Mouse (Mus musculus): Measurements from ENCODE around the gene Tbcd. TPM values are rescaled to one million over a fixed set of nuclear protein-coding genes. Genes with fewer than 3 reads are reported as not detected.
"Not testable (repeated sequence)": the region's sequence is repeated elsewhere in the genome, so short reads cannot be mapped to it uniquely, and the experiment has no call there.

Tbcd gene
- total RNA-seq, 2 experiments from 2014 or later, result 18.9 to 19.9 TPM

GRCm38 (mm10) chr11:121648166-121648565 is 196.4 kb downstream of the Tbcd start:
- intact Hi-C loops (cut with DNase I), result no loop called here
- DNase-seq, result no peak

GRCm38 (mm10) chr11:121649900-121650299 is 198.2 kb downstream of the Tbcd start:
- DNase-seq, result peak; percentile 68 to 72
- intact Hi-C loops (cut with DNase I), result loop anchor here (5.0 kb wide), 2 partner anchors 52 to 173 kb away; partner anchors contain the start of gene Metrnl

GRCm38 (mm10) chr11:121650668-121651067 is 198.9 kb downstream of the Tbcd start:
- intact Hi-C loops (cut with DNase I), result loop anchor here (5.0 kb wide), 2 partner anchors 52 to 173 kb away; partner anchors contain the start of gene Metrnl
- DNase-seq, result no peak

GRCm38 (mm10) chr11:121651556-121651955 is 199.8 kb downstream of the Tbcd start:
- DNase-seq, result no peak
- intact Hi-C loops (cut with DNase I), result loop anchor here (5.0 kb wide), 2 partner anchors 51 to 174 kb away; partner anchors contain the start of gene Metrnl

GRCm38 (mm10) chr11:121651983-121652382 is 200.2 kb downstream of the Tbcd start:
- DNase-seq, result peak; percentile 9 to 17
- intact Hi-C loops (cut with DNase I), result loop anchor here (1.0 to 5.0 kb wide), 3 partner anchors 50 to 175 kb away; partner anchors contain the start of gene Metrnl

GRCm38 (mm10) chr11:121652547-121653305 is 201.0 kb downstream of the Tbcd start:
- peak; percentile 47 to 78 for DNase-seq
- intact Hi-C loops (cut with DNase I), result loop anchor here (1.0 to 5.0 kb wide), 3 partner anchors 50 to 175 kb away; partner anchors contain the start of gene Metrnl

GRCm38 (mm10) chr11:121653631-121654030 is 201.9 kb downstream of the Tbcd start:
- intact Hi-C loops (cut with DNase I), result loop anchor here (5.0 kb wide), 2 partner anchors 49 to 176 kb away; partner anchors contain the start of gene Metrnl
- DNase-seq, result no peak

GRCm38 (mm10) chr11:121654406-121654945 is 202.7 kb downstream of the Tbcd start:
- peak in 1 of 2 experiments; percentile 20 for DNase-seq
- intact Hi-C loops (cut with DNase I), result loop anchor here (5.0 kb wide), 2 partner anchors 48 to 177 kb away; partner anchors contain the start of gene Metrnl

- no peak for DNase-seq
- intact Hi-C loops (cut with DNase I), result no loop called here
These were observed 203.5 kb downstream of the Tbcd start for GRCm38 (mm10) chr11:121655166-121655806.

GRCm38 (mm10) chr11:121655807-121656511 is 204.2 kb downstream of the Tbcd start:
- DNase-seq, result no peak
- intact Hi-C loops (cut with DNase I), result no loop called here

GRCm38 (mm10) chr11:121658151-121658550 is 206.4 kb downstream of the Tbcd start:
- intact Hi-C loops (cut with DNase I), result no loop called here
- DNase-seq, result no peak

GRCm38 (mm10) chr11:121660604-121661003 is 208.9 kb downstream of the Tbcd start:
- DNase-seq; intact Hi-C loops (cut with DNase I): not testable (repeated sequence)

GRCm38 (mm10) chr11:121661116-121661515 is 209.4 kb downstream of the Tbcd start:
- DNase-seq, result no peak
- intact Hi-C loops (cut with DNase I), result no loop called here

Other genes starting within 250 kb of the Tbcd start
- gene Hexdc, start 247.5 kb upstream of the Tbcd start, total RNA-seq (2021), result 10 to 100 TPM; 12.7 to 15.1 TPM
- 10 to 100 TPM; 18.3 to 19.4 TPM for gene Ogfod3, start 247.2 kb upstream of the Tbcd start, total RNA-seq (2021)
- gene Cybc1, start 222.6 kb upstream of the Tbcd start, total RNA-seq (2021), result 10 to 100 TPM in 1 of 2 experiments, 1 to 10 TPM in 1; 9.3 to 12.6 TPM
- 10 to 100 TPM; 75.8 to 93.3 TPM for gene Narf, start 214.7 kb upstream of the Tbcd start, total RNA-seq (2021)
- gene Foxk2, start 192.0 kb upstream of the Tbcd start, total RNA-seq (2021), result 10 to 100 TPM; 23.3 to 27.6 TPM
- 10 to 100 TPM; 53.0 to 54.0 TPM for gene Wdr45b, start 97.5 kb upstream of the Tbcd start, total RNA-seq (2021)
- 1 to 10 TPM; 2.1 to 2.8 TPM for gene Rab40b, start 63.7 kb upstream of the Tbcd start, total RNA-seq (2021)
- 1 to 10 TPM; 6.0 to 8.3 TPM for gene Fn3krp, start 30.5 kb upstream of the Tbcd start, total RNA-seq (2021)
- gene Fn3k, start 17.0 kb upstream of the Tbcd start, total RNA-seq (2021), result 10 to 100 TPM; 17.3 to 22.8 TPM
- under 1 TPM in 1 of 2 experiments, not detected in 1; 0.07 TPM for gene Zfp750, start 67.4 kb downstream of the Tbcd start, total RNA-seq (2021)
- gene B3gntl1, start 221.2 kb downstream of the Tbcd start, total RNA-seq (2021), result 1 to 10 TPM; 3.5 to 5.5 TPM
- 10 to 100 TPM; 21.9 to 26.4 TPM for gene Metrnl, start 249.6 kb downstream of the Tbcd start, total RNA-seq (2021)

Measured in heart, postnatal 10 days (tissue).